Mouse (Mus musculus): ENCODE data around the gene Sphk1.

- TF ChIP-seq EP300 (IDR thresholded peaks at IDR 0.05; ENCODE audit: low read depth) (no peak), CTCF (IDR thresholded peaks at IDR 0.05; ENCODE audit: low read depth) (no peak)
Observed at GRCm38 (mm10) chr11:116567531-116567930, 36.8 kb downstream of the Sphk1 start.
